Mouse (Mus musculus) layer of hippocampus, adult 18-20 months (tissue): Measurements from ENCODE around the gene Nckap5. TPM values are rescaled to one million over a fixed set of nuclear protein-coding genes. Genes with fewer than 3 reads are reported as not detected.
A peak's percentile ranks its signal among the peaks of the same experiment; 100 is the strongest.

Experiments used
- DNase-seq, 2 experiments: peaks; one replicate each; pipeline ENCODE4 v3.0.0; 2022; ENCODE audit warnings: low spot score in 2 of 2
- total RNA-seq, 2 experiments: library from RNA; stranded (reverse); gene quantifications; 2 replicates each; pipeline ENCODE4 v1.2.3; 2021

Gene Nckap5
- total RNA-seq, 2 experiments from 2014 or later, result 5.6 to 9.4 TPM

GRCm38 (mm10) chr1:125920696-125921095, 909.9 kb downstream of the Nckap5 start:
- no peak for DNase-seq

GRCm38 (mm10) chr1:125912601-125913600, 917.7 kb downstream of the Nckap5 start, which contains the start of gene Lypd1:
TSS of gene Lypd1 (minus strand) at chr1:125913101.
- no peak for DNase-seq

GRCm38 (mm10) chr1:125911901-125912445, 918.6 kb downstream of the Nckap5 start:
- DNase-seq, result peak; percentile 56 to 70

- DNase-seq, result peak in 1 of 2 experiments; percentile 52
Observed at GRCm38 (mm10) chr1:125911337-125911900, 919.2 kb downstream of the Nckap5 start.

GRCm38 (mm10) chr1:125910871-125911265, 919.7 kb downstream of the Nckap5 start:
- no peak for DNase-seq

- DNase-seq, result peak in 1 of 2 experiments; percentile 43
Observed at GRCm38 (mm10) chr1:125910211-125910870, 920.3 kb downstream of the Nckap5 start.

GRCm38 (mm10) chr1:125893158-125893557, 937.4 kb downstream of the Nckap5 start:
- DNase-seq, result no peak

GRCm38 (mm10) chr1:125870056-125870455, 960.5 kb downstream of the Nckap5 start:
- peak in 1 of 2 experiments; percentile 33 for DNase-seq
